Mouse (Mus musculus) intestine, postnatal 0 days (tissue): Measurements from ENCODE around the gene Csdc2. TPM values are rescaled to one million over a fixed set of nuclear protein-coding genes. Genes with fewer than 3 reads are reported as not detected.

ENCODE experiments used
- ATAC-seq: fragments of 200-750 bp; cut with Nextera tagmentation; 2 replicates; pipeline ENCODE4 v1.8.0; 2017; ENCODE audit warnings: mild to moderate bottlenecking, moderate TSS enrichment, moderate library complexity
- H3K27ac ChIP-seq: fragments of 300-500 bp; sonication (generic); 2 replicates; pipeline ENCODE4 v1.5.1; 2014; ENCODE audit warnings: mild to moderate bottlenecking, low read depth, low read length, moderate library complexity
- H3K27me3 ChIP-seq: fragments of 300-500 bp; sonication (generic); replicated peaks from 2 replicates; pipeline ENCODE4 v1.6.1; 2014; ENCODE audit warnings: low read length, mixed read lengths; ENCODE audit not compliant: control insufficient read depth, insufficient read depth
- H3K36me3 ChIP-seq: fragments of 300-500 bp; sonication (generic); 2 replicates; pipeline ENCODE4 v1.6.1; 2014; ENCODE audit warnings: mild to moderate bottlenecking, moderate library complexity; ENCODE audit not compliant: control insufficient read depth, insufficient read depth
- H3K4me1 ChIP-seq: fragments of 300-500 bp; sonication (generic); replicated peaks from 2 replicates; pipeline ENCODE4 v1.6.1; 2014; ENCODE audit warnings: antibody characterized with exemption, low read length, mixed read lengths; ENCODE audit not compliant: control insufficient read depth, insufficient read depth
- H3K4me2 ChIP-seq: fragments of 300-500 bp; sonication (generic); replicated peaks from 2 replicates; pipeline ENCODE4 v1.6.1; 2014; ENCODE audit warnings: low read depth, mild to moderate bottlenecking, moderate library complexity
- H3K4me3 ChIP-seq: fragments of 300-500 bp; sonication (generic); 2 replicates; pipeline ENCODE4 v1.5.1; 2014; ENCODE audit warnings: low read depth, low read length
- H3K9ac ChIP-seq: fragments of 300-500 bp; sonication (generic); 2 replicates; pipeline ENCODE4 v1.6.1; 2014; ENCODE audit warnings: mild to moderate bottlenecking, low read depth, low read length
- H3K9me3 ChIP-seq: fragments of 300-500 bp; sonication (generic); 2 replicates; pipeline ENCODE4 v1.6.1; 2016; ENCODE audit warnings: mixed run types; ENCODE audit not compliant: control insufficient read depth
- CTCF ChIP-seq: sonication (generic); IDR thresholded peaks from 2 replicates; pipeline ENCODE4 v1.5.1; 2016; ENCODE audit warnings: low read depth, mild to moderate bottlenecking, control low read depth, antibody characterized with exemption, moderate library complexity
- WGBS: fragments of 180-500 bp; shearing (Covaris S2); extraction: QIAGEN DNeasy Blood & Tissue Kit; methylation state at CpG from one replicate; pipeline ENCODE4 v1.1.7; 2014; 5-methylcytosine and 5-hydroxymethylcytosine counted together
- polyA plus RNA-seq: library from polyadenylated mRNA; unstranded; fragments of >200 nt; fragmentation: Nextera tagmentation; extraction: Ambion mirVana; gene quantifications from 2 replicates; pipeline ENCODE4 v1.2.1, GENCODE M21; 2015

Gene Csdc2
- polyA plus RNA-seq, 1 experiment from 2014 or later = 4.9 TPM

GRCm38 (mm10) chr15:81912498-81912897 lies 24.1 kb upstream of the Csdc2 start:
- ATAC-seq = no peak
- no peaks in the 10 kb centered on the region for H3K9me3 ChIP-seq
- TF ChIP-seq CTCF = no peak
- no peaks in the 10 kb centered on the region for H3K27me3 ChIP-seq
- H3K4me2 ChIP-seq = no peak overlapping the region
- H3K27ac ChIP-seq = no peak overlapping the region
- no peaks in the 10 kb centered on the region for H3K4me1 ChIP-seq
- WGBS = 59% methylated on average over 2 of the region's 2 CpGs
- no peak overlapping the region for H3K4me3 ChIP-seq
- H3K9ac ChIP-seq = no peak overlapping the region
- H3K36me3 ChIP-seq = peaks cover 87% of the 10 kb centered on the region

- 82% methylated on average over 5 of the region's 5 CpGs for WGBS
- H3K9ac ChIP-seq = no peak overlapping the region
- no peak overlapping the region for H3K4me3 ChIP-seq
- TF ChIP-seq CTCF = no peak
- no peaks in the 10 kb centered on the region for H3K4me1 ChIP-seq
- H3K27me3 ChIP-seq = no peaks in the 10 kb centered on the region
- no peak overlapping the region for H3K27ac ChIP-seq
- no peak for ATAC-seq
- no peaks in the 10 kb centered on the region for H3K9me3 ChIP-seq
- H3K4me2 ChIP-seq = no peak overlapping the region
- peaks cover 74% of the 10 kb centered on the region for H3K36me3 ChIP-seq
Observed at GRCm38 (mm10) chr15:81914668-81915067, 21.9 kb upstream of the Csdc2 start.

GRCm38 (mm10) chr15:81915663-81916062 lies 20.9 kb upstream of the Csdc2 start:
- Histone ChIP-seq H3K9ac (no peak overlapping the region), H3K9me3 (no peaks in the 10 kb centered on the region), H3K4me2 (no peak overlapping the region), H3K27me3 (no peaks in the 10 kb centered on the region), H3K36me3 (peaks cover 64% of the 10 kb centered on the region), H3K4me1 (no peaks in the 10 kb centered on the region), H3K4me3 (no peak overlapping the region), H3K27ac (no peak overlapping the region)
- no peak for TF ChIP-seq CTCF
- 74% methylated on average over 5 of the region's 5 CpGs for WGBS
- no peak for ATAC-seq

GRCm38 (mm10) chr15:81917201-81917600 lies 19.4 kb upstream of the Csdc2 start:
- TF ChIP-seq CTCF = no peak
- no peak overlapping the region for H3K9ac ChIP-seq
- peaks cover 53% of the 10 kb centered on the region for H3K36me3 ChIP-seq
- H3K27ac ChIP-seq = no peak overlapping the region
- H3K27me3 ChIP-seq = no peaks in the 10 kb centered on the region
- 91% methylated on average over 12 of the region's 12 CpGs for WGBS
- no peak overlapping the region for H3K4me2 ChIP-seq
- H3K4me3 ChIP-seq = no peak overlapping the region
- no peaks in the 10 kb centered on the region for H3K4me1 ChIP-seq
- no peaks in the 10 kb centered on the region for H3K9me3 ChIP-seq
- ATAC-seq = no peak

- Histone ChIP-seq H3K4me2 (no peak overlapping the region), H3K9ac (no peak overlapping the region), H3K9me3 (no peaks in the 10 kb centered on the region), H3K27ac (no peak overlapping the region), H3K27me3 (no peaks in the 10 kb centered on the region), H3K36me3 (peaks cover 47% of the 10 kb centered on the region), H3K4me1 (no peaks in the 10 kb centered on the region), H3K4me3 (no peak overlapping the region)
- peak; percentile 50 for ATAC-seq
- WGBS = 53% methylated on average over 6 of the region's 6 CpGs
- peak; percentile 96 for TF ChIP-seq CTCF
Observed at GRCm38 (mm10) chr15:81917621-81918463, 18.7 kb upstream of the Csdc2 start.

- Histone ChIP-seq H3K4me2 (no peak overlapping the region), H3K4me3 (no peak overlapping the region), H3K9me3 (no peaks in the 10 kb centered on the region), H3K27me3 (no peaks in the 10 kb centered on the region), H3K27ac (no peak overlapping the region), H3K9ac (no peak overlapping the region), H3K4me1 (no peaks in the 10 kb centered on the region), H3K36me3 (peaks cover 35% of the 10 kb centered on the region)
- no peak for TF ChIP-seq CTCF
- 77% methylated on average over 5 of the region's 5 CpGs for WGBS
- ATAC-seq = no peak
Observed at GRCm38 (mm10) chr15:81919062-81919461, 17.5 kb upstream of the Csdc2 start.
